Mouse (Mus musculus) kidney, adult 2 months (tissue): ENCODE results near the gene Camkv.

Experiments used
- CTCF ChIP-seq: fragments of 200-500 bp; conservative IDR thresholded peaks from 2 replicates; pipeline ENCODE4 v1.5.1; 2011; ENCODE audit warnings: low read depth, mild to moderate bottlenecking, control low read depth, low read length, moderate library complexity, mixed read lengths; ENCODE audit not compliant: insufficient read depth, insufficient read length
- POLR2A ChIP-seq: fragments of 200-500 bp; IDR thresholded peaks from one replicate; pipeline ENCODE4 v1.6.1; 2011; ENCODE audit warnings: low read depth, low read length, control low read depth

DNA sequence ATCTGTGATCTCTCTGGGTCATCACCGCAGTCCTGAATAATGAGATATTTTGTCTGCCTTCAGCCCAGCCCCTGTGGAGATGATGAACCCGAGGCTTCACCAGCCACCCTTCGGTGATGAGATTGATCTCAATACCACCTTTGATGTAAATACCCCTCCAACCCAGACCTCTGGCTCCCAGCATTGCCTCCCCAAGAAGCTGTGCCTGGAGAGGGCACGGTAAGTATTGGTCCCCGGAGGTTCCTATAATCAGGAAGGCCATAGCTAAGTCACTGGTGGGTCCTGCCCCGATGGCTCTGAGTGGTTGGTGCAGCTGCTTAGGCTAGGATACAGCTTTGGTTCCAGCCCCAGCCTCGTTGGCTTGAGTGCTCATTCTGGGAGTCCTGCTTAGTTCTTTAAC, 33.1 kb downstream of the Camkv start:
- no peak for TF ChIP-seq POLR2A
- no peak for TF ChIP-seq CTCF
